Mouse (Mus musculus) erythroid progenitor cell, adult 5-6 weeks (primary cell): Measurements from ENCODE around the gene Gm20388. TPM values are rescaled to one million over a fixed set of nuclear protein-coding genes. Genes with fewer than 3 reads are reported as not detected.

Experiments
- ATAC-seq: replicated peaks from 2 replicates; pipeline ENCODE4 v1.8.0; 2016; ENCODE audit warnings: moderate number of reproducible peaks, mild to moderate bottlenecking, moderate TSS enrichment, inconsistent platforms; ENCODE audit not compliant: poor library complexity, low FRiP score, severe bottlenecking
- total RNA-seq, 2 experiments: library from RNA; stranded (forward) in 1 of 2; stranded (reverse) in 1 of 2; fragments of 150-400 nt in 1 of 2; fragments of 186-747, 209-891 nt in 1 of 2; gene quantifications; 2 replicates each; pipeline versions ENCODE4 v1.2.3 to v1.2.4; 2015 to 2017; ENCODE audit warnings: low replicate concordance in 2 of 2

Gm20388 gene
- total RNA-seq, 2 experiments from 2014 or later: 4.2 TPM; not detected in 1

GRCm38 (mm10) chr8:122329072-122329471, 2418.4 kb downstream of the Gm20388 start:
- ATAC-seq: no peak

DNA sequence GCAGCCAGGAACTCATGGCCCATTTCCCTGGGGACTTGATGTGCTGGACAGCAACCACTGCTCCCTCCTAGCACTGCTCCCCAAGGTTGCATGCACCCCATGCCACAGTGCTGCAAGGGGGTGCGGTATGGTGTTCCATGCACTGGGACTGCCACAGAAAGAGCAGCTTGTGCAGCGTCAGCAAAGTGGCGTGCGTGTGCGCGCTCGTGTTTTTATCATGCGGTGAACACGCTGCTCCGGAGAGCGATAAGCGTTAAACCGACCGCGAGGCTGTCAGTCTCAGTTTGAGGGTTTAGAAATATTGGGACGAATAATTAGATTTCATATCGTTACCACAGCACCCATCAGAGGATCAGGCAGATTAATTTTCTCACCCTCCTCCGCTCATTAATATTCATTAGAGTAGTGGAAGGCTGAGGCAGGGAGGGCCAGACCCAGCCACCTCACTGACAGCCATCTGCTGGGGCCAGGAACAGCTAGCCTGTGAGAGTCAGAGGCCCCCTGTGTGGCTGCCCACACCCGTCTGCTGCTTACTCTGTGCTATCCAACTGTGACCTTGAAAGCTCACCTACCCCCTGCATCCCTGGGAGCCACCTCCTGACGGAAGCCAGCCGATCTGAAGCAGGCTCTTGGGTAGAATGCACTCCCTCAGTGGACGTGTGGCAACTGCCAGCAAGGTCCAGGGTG, 2419.1 kb downstream of the Gm20388 start:
- ATAC-seq: peak; percentile 55

DNA sequence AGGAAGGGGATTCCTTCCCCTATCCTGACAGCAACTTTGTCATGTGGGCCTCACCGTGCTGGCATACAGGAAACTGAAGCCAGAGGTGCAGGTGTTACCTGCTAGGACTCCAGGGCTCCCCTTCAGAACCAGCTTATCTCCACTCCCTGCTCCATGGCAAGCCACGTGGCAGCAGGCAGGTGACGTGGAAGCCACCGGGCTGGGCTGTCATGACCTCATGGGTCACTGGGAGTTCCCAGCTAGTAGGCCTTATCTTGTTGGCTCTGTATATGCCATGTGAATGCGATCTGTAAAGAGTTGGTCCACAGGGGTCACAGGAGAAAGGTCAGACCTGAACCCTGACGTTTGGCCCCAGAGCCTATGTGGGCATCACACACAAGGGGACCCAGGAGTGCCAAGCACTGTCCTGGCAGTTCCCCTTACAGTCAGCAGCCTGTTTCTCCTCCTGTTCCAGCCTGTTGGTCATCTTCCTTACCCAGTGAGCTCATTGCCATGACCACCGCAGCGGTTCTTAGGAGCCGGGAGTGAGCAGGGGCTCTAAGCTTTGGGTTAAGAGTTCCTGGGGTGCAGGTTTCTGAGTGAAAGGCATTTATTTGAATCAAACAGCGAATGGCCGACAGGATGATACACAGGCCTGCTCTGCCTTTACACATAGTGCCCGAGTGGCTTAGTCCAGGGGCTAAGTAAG, 2419.9 kb downstream of the Gm20388 start:
- peak; percentile 68 for ATAC-seq

DNA sequence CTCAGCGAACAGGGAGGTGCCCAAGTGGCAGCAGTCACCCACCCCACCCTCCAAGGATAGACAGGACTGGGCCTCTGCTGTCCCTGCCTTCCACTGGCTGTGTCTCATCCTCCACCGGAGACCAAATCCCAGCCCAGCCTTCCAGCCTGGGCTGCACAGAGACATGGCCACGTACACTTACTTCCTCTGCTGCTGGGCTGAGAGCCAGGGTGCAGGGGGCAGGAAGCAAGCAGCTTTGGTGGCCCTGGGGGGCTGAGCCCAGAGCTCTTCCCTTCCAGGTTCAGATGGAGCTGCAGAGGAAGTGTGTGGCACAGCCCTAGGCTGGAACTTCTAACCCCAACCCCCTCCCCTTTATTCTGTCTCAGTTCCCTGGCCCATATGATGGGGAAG, 2420.5 kb downstream of the Gm20388 start:
- ATAC-seq: no peak

DNA sequence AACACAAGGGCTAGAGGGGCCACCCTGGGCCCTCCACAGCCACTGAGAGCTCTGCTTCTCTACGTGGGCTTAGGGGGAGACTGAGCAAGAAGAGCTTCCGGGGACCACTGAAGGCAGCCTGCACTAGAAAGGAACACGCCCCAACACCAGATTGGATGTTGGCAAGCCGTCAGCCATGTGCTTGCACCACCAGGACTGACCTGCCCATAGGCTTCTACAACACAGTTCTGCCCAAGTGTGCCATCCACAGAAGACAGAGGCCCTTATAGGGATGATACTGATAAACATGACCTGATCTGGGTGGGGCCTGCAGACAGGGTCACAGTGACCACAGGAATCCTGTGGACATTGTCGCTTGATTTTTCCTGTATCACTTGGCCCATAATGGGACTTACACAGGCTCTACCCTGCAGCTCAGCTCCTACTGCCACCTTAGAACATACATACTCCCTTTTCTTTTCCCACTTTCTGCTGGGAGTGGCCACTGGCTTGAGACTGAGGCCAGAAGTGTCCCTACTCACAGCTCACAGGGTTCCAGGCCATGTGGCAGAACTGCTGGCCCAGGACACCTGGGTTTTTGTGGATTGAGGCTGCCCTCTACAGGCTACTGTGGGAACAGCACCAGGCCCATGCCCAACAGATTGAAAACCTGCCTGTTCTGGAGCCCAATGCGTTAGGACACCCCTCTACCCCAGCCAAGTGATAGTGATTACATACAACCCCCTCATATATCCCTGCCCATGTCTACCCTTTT, 2422.3 kb downstream of the Gm20388 start:
- ATAC-seq: peak; percentile 31

DNA sequence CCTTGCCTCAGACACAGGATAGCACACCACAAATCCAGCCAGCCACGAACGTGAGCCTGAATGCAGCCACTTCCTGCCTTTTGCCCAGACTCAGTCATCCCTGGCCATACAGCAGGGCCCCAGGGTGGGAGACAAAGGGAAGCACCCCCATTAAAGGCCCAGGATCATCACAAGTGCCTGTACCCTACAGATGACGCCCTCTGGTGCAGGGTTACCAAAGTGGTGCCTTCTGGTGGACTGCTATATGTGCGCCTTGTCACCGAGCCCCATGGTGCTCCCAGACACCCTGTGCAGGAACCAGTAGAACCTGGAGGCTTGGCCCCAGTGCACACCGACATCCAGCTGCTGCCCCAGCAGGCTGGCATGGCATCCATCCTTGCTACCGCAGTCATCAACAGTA, 2422.9 kb downstream of the Gm20388 start:
- no peak for ATAC-seq

- ATAC-seq: no peak
Observed at GRCm38 (mm10) chr8:122334791-122335490, 2424.3 kb downstream of the Gm20388 start.

- no peak for ATAC-seq
Observed at GRCm38 (mm10) chr8:122335638-122336250, 2425.1 kb downstream of the Gm20388 start.

DNA sequence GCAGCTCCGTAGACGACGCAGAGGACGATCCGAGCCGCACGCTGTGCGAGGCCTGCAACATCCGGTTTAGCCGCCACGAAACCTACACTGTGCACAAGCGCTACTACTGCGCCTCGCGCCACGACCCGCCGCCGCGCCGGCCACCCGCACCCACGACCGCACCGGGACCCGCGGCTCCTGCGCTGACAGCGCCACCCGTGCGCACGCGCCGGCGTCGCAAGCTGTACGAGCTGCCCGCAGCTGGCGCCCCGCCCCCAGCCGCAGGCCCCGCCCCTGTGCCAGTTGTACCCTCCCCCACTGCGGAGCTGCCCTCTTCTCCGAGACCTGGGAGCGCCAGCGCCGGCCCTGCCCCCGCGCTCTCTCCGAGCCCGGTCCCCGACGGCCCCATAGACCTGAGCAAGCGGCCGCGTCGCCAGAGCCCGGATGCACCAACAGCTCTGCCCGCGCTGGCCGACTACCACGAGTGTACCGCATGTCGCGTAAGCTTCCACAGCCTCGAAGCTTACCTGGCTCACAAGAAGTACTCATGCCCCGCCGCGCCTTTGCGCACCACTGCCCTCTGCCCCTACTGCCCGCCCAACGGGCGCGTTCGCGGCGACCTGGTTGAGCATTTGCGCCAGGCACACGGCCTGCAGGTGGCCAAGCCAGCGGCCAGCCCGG, 2425.7 kb downstream of the Gm20388 start:
- ATAC-seq: no peak

DNA sequence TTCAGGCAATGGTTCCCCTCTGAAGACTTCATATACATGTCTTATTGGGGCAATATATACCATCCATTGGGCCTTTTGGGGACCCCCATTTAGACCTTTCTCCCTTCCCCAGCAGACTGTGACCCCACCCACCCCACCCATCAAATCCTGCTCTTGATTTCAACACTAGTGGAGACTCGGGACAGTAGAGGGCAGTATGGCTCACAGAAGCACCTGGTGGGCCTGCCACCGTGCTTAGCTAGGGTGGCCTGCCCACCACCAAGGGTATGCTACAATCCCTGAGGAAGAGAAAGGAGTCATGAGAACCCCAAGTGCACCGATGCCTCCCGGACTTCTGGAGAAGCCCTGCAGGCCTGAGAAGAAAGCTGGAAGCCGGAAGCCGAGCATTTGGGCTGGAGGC, 2428.2 kb downstream of the Gm20388 start:
- ATAC-seq: no peak

DNA sequence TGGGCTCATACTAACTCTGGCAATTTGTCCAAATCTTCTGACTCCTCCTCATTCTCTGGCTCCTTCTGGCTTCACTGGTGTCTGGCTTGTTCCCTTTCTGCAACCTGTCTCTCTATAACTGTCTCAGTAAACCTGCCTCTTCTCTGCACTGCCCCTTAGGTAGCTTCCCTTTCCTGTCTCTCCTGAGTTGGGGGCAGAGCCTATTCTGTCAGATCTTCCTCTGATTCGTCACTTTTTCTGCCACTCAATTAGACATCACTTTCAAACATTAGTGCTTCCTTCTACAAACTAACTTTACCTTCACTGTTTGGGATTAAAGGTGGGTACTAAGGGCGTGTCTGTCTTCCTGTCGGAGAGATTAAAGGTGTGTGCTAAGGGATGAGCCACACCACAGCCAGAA, 2430.1 kb downstream of the Gm20388 start:
- ATAC-seq: no peak

DNA sequence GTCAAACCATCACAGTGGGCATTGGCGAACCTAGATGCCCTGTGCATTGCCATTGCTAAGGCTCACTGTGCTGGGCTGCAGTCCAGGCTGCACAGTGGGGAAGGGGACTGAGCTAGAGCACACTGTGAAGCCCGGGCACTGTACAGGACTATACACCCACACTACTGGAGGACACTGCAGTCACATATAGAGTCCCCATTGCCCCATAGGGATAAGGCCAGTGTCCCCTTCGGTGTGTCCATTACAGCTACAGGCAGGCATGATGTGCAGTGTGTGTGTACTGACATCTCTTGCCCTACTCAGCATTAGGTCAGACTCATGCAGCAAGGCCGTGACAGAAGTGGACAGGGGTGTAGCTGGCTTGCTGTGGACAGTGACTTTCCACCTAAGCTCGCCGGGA, 2431.1 kb downstream of the Gm20388 start:
- peak; percentile 5 for ATAC-seq

GRCm38 (mm10) chr8:122342362-122342761, 2431.7 kb downstream of the Gm20388 start:
- no peak for ATAC-seq

GRCm38 (mm10) chr8:122342806-122343209, 2432.2 kb downstream of the Gm20388 start:
- peak; percentile 9 for ATAC-seq

DNA sequence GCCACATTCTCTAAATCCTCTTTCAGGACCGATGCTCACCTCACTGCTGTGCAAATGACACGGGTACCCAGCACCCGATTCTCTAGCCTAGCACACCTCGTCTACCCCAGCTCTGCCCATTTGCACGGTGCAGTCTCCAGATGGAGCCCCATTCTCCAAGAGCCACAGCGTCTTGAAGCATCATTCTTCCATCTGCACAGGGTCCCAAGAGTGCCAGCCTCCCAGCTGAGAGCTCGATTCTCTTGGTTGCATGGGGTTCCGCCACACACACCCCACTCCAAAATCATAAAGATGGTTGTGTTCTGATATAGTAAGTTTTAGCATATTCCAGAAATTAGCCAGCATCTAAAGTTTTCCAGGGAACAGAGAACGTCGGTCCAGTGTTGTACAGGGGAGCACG, 2432.7 kb downstream of the Gm20388 start:
- ATAC-seq: peak; percentile 3; the same call in 1 of the 2 replicates

- no peak for ATAC-seq
Observed at GRCm38 (mm10) chr8:122343758-122344157, 2433.1 kb downstream of the Gm20388 start.

GRCm38 (mm10) chr8:122344219-122344618, 2433.6 kb downstream of the Gm20388 start:
- peak; percentile 40; the same call in 1 of the 2 replicates for ATAC-seq

DNA sequence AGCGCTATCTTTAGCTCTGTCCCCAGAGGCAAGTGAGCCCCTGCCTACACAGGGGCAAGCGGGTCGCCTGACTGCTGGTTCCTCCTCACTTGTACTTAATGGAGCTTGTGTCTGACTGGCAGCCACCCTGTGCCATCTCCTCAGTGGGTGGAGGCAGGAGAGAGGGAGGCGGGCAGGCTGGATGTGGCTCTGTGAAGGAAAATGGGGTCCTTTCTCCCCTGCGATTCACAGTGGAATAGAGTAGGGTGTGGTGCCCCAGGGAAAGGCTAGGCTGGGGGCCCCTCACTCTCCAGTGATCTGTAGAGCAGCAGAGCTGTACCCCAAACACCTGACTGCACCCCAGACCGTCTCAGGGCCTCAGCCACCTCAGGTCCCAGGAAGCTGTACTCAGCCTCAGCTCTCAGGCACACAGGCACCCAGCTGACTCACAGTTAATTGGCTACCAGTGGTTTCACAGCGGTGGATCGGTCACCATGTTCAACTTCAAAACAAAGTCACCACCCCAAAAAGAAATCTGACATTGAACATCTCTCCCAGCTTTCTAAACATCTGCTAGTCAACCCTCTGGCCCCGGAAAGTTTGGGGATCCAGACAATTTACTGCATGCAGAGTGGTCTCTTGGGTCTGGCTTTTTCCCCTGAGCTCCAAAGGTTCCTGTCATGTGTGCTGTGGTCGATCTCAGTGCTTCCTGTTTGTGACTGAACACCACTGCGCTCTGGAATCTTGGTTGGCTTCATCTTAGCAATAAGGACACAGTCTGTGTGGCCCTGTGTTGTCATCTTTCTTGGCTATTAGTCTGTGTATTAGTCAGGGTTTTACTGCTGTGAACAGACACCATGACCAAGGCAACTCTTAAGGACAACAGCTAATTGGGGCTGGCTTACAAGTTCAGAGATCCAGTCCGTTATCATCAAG, 2434.8 kb downstream of the Gm20388 start:
- ATAC-seq: no peak
